Mouse (Mus musculus) CH12F3 (cell line): ENCODE data around the gene Prim1.
"Not testable (repeated sequence)": the region's sequence is repeated elsewhere in the genome, so short reads cannot be mapped to it uniquely, and the experiment has no call there.

Experiments used
- in situ Hi-C: fragments of 300-500 bp; cut with MboI; formaldehyde crosslinking; loops from 2 replicates; pipeline ENCODE4 v1.14.3; 2020; ENCODE audit warnings: low sequenced_read_pairs

Prim1 gene

DNA sequence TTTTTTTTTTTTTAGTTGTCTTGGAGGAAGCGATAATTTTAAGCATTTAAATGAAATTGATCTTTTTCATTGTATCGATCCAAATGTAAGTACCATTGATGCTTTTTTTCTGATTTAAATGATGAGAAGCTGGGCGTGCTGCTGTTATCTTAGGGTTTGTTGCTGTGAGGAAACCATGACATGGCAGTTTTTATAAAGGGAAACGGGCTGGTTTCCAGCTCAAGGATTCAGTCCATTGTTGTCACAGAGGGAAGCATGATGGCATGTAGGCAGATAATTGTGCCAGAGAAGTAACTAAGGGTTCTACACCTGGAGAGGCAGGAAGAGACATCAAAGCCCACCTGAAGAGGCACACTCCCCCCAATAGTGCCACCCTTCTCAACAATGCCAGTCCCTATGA, 54.2 kb downstream of the Prim1 start:
- in situ Hi-C loops: no loop called here

DNA sequence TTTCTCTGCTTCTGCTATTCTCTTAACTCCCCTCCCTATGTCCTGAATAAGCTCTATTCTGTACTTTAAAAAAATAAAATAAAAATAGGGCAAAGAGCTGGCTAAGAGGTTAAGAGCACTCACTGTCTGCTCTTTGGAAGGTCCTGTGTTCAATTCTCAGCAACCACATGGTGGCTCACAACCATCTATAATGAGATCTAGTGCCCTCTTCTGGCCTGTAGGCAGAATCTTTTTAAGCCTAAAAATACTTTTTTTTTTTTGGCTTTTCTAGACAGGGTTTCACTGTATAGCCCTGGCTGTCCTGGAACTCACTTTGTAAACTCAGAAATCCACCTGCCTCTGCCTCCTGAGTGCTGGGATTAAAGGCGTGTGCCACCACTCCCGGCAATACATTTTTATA, 55.5 kb downstream of the Prim1 start:
- in situ Hi-C loops: not testable (repeated sequence)

DNA sequence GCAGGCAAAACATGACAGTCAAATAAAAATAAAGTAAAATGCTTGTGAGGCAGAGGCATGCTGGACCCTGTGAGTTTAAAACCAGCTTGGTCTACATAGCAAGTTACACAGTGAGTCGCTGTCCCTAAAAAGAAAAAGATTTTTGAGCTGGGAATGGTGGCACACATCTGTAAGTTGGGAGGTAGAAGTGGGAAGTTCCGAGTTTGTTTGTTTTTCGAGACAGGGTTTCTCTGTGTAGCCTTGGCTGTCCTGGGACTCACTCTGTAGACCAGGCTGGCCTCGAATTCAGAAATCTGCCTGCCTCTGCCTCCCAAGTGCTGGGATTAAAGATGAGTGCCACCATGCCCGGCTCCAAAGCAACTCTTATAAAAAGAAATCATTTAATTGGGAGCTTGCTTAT, 63.3 kb downstream of the Prim1 start:
- in situ Hi-C loops: not testable (repeated sequence)
